Mouse (Mus musculus) embryo, embryonic 10 days (tissue): ENCODE results near the gene Tnip1.

ENCODE experiments used
- DNase-seq: peaks from one replicate; pipeline ENCODE4 v3.0.0-alpha.2; 2015; ENCODE audit warnings: low spot score

Tnip1 gene

DNA sequence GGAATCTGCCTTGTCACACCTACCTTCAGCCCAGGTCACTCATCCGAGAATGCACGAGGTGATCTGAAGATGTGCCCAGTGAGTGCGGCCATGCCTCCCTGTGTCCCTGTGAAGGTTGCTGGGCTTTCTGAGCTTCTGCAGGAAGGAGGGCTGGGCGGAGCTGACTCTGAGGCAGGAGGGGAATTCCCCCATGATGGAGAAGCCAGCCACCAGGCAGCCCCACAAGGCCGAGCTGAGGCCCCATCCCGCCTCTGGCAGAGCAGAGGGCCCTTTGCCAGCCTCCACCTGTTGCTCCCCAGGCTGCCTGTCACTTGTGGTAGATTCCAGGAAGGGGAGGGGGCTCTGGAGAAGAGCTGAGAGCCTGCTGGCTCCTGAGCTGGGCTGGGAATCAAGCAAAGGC, at the start of gene Tnip1:
TSS of gene Tnip1 (minus strand) at position 108 of the 400 bp plus-strand sequence.
- no peak for DNase-seq

DNA sequence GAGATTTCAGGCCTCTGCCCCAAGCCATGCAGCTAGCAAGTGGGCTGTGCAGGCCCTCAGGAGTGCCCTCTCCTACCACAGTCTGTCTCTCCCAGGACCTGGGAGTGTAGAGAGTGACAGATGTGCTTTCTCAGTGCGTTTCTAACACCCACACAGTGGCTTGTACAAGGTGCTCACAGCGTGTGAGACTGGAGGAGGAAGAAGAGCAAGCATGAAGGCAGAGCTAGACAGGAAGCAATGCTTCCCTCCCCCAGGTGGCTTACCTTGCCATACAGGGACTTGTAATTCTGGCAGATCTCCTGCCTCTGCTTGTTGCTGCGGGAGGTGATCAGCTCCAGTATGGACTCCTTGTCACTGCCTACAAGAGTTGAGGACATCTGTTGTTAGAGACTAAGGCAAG, 48.7 kb upstream of the Tnip1 start:
- no peak for DNase-seq

DNA sequence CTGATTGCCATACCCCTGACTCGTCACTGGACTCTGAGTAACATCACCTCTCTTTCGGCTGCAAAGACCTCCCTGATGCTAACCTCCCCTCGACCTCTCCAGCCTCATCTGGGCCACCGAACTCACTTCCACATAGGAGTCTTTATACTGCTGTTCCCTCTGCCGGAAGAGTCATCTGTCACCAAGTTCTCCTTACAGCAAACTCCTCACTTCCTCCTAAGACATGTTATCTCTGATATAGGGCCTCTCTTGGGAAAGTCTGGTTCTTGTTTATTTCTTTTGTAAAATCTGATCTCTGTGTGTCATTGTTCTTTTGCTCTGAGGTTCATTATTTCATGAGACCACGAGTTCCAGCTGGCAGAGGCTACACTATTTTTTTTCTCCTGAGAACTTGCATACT, 45.5 kb upstream of the Tnip1 start:
- no peak for DNase-seq

DNA sequence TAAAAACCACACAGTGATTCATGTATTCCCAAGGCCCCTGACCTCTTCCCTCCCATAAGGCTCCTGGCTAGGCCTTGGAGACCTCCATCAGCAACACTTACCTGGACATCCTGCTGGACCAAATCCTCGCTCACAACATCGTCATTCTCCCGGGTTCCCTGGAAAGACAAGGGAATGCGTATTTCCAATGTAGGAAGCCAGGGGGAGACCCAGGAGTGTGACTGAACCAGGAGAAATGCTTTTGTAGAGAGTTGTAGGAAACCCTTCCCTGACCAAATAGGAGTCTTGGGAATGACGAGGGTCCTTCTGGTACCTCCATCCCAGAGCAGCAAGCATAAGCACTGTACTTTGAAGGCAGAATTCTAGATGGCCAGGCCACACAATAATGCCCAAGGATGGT, 43.0 kb upstream of the Tnip1 start:
- no peak for DNase-seq

DNA sequence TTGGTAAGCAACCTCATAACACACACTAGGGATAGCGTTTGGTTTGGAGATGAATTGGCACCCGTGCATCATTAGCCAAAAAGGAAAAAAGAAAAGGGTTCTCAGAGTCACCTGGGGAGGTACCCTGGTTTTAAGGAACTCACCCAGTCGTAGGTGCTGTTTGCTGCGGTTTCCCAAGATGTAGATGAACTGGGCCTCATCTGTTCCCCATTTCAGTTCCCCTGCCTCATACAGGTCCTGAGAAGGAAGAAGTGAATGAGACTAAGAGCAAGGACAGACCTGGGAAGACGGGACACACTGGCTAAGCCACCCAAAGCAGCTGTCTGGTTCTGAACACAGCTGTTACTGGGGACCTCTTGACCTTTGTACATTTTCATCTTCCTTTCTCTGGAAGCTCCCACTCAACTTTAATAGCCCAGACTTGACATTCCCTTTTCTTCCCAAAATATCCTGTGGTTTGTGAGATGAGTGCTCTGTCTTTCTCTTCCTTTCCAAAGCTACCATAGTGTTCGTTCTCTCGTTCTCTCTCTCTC, 42.3 kb upstream of the Tnip1 start:
- no peak for DNase-seq

DNA sequence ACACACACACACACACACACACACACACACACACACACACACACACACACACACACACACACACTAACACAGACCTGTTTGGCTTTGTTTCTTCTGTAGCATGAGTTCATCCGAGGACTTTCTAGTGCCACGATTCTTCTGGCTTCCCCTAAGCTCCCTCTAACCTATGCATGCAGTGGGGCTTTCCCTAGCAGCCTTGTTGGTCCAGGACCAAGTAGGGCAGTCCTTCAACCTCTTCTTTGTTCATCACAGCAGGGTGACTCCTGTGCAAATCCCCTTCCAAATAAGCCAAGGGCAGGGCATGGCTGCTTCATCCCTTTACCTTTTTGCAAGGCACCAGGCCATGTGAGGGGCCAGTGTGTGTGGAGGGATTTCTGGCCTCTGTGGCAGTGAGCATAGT, 36.0 kb upstream of the Tnip1 start:
- no peak for DNase-seq

DNA sequence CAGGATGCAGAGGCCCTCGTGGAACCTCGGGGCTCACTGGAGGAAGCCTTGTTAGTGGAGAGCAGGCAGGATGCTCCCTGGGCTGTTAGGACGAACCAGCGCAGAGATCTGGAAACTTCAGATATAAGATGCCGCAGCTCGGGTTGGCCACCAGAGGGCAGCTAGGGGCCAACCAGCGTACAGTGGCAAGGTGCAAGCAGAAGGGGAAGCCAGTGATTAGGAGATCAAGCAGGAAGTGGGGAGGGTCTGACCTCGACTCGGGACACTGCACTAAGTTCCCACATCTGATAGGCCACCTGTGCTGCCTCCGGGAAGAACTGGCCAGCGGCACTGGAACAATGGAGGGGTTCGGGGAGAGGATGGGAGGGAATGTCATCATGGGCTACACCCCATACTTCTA, 35.6 kb upstream of the Tnip1 start:
- DNase-seq = peak; percentile 87

DNA sequence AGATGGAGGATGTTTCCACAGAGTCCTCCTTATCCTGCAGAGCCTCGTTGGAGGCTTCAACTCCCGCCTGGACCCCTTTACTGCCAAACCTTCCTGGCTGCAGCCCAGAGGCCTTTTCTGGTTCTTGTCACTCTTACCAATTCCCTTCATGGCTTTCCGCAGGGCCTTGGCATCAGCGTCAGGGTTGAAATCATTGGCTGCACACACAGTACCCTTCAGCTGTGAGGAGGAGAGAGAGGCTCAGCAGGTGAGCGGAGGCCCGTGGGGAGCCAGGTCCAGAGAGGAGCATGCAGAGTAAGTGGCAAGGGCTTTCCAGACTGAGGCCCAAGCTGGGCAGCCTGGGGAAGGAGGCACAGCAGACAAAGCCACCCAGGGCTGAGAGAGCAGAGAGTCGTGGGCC, 33.5 kb upstream of the Tnip1 start:
- no peak for DNase-seq

DNA sequence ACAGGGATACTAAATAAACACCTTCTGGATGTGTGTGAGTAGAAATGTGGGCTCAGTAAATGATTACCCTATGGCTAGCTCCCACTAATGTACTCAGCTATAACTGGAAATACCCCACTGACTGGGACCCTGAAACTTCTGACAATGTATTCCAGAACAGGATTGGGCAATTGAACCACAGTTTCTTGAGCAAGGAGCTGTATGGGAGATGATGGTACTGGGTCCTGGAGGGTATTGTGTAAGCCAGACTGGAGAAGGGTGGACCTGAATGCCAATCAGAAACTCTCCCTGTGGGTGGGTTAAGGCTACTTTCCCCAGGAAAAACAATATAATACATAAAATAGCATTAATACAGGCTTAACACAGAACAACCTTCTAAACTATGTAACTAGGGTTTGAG, 27.2 kb upstream of the Tnip1 start:
- no peak for DNase-seq

DNA sequence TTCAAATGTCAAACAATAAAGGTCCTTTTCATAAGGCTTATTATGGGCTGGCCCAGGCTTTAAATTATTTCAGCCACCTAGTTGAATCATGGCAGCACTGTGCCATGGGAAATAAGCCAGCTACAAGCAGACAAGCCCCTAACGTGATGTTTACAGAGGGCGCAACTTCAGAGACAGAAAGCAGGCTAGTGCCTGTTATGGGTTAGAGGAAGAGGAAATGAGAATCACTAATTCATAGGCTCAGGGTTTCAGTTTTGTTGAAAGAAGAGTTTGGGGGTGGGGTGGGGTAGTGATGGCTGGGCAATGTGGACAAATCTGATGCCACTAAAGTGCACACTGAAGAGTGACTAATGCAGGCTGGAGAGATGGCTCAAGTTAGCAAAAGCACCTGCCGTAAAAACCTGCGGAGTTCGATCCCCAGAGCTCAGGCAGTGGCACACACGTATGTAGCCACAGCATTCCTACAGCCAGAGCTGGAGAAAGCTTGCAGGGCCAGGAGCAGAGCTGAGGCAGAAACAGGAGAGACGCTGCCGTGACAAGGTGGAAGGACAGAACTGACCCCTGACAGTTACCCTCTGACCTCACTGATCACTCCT, 26.1 kb upstream of the Tnip1 start:
- no peak for DNase-seq

DNA sequence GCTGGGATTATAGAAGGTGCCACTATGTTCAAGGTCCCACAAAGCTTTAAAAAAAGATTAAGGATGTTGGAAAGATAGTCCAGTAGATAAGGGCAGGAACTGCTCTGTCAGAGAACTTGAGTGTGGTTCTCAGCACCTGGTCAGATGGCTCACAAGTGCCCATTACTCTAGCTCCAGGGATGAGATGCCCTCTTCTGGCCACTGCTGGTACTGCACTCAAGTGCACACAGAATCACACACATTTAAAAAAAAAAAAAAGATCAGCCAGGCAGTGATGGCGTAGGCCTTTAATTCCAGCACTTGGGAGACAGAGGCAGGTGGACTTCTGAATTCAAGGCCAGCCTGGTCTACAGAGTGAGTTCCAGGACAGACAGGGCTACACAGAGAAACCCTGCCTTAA, 25.3 kb upstream of the Tnip1 start:
- DNase-seq = peak; percentile 18

DNA sequence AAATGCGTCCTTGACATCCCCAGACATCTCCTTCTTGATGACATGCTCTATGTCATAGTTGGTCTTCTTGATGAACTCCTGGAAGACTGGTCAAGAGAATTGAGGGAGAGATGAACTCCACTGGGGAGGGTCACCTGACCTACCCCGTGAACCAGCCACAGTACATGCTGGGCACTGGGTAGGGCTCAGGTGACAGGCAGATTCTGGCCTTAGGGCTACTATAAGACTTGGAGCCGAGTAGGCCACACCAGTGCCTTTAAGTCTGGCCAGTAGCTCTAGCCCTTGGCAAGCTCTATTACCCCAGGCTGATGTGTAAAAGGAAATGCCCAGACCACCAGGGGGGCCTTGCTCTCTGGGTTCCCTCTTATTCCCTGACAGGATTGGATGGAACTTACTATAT, 22.4 kb upstream of the Tnip1 start:
- DNase-seq = no peak

DNA sequence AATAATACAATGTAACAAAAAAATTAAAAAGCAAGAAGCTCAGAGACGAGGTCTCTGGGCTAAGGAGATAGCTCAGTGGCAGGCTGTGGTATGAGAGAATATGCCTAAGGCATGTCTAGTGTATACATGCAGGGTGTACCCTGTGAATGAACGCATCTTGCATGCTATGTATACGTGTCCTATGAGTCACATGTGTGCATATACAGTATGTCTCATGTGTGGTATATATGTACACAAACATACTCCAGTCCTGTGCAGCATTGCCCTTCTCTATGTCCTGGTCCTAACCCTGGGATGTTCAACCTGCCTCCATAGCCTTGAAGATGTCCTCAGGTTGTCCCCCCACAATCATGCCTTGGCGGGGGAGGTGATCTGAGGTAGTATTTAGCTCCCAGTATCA, 21.9 kb upstream of the Tnip1 start:
- DNase-seq = no peak

DNA sequence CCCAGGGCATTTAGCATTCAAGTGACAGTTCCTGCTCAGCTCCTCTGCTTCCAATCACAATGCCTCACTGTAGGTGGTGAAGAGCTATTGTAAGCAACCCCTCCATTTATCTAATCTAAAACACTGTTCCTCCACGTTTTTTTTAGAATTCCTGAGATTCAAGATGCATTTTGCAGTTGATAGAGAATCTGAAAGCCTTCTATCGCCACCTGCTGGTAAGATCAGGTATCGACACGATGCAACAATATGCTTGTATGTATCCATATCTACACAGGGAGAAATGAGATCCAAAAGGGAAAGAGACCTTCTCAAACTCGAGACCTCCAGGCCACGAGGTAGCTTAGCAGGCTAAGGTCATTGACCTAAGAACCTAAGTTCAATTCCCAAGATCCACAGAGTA, 21.4 kb upstream of the Tnip1 start:
- DNase-seq = peak; percentile 90

DNA sequence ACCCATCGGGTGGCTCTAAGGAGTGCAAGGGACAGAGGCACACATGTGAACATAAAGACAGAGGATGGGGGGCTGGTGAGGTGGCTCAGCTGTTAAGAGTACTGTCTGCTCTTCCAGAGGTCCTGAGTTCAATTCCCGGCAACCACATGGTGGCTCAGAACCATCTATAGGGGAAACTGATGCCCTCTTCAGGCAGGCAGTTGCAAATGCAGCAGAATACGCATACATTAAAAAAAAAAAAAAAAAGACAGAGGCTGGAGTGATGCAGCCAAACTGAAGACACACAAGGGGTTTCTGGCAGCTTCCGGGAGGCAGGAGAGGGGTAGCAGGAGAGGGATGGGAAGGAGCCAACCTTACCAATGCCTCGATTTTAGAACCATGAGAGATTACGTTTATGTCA, 19.8 kb upstream of the Tnip1 start:
- no peak for DNase-seq

DNA sequence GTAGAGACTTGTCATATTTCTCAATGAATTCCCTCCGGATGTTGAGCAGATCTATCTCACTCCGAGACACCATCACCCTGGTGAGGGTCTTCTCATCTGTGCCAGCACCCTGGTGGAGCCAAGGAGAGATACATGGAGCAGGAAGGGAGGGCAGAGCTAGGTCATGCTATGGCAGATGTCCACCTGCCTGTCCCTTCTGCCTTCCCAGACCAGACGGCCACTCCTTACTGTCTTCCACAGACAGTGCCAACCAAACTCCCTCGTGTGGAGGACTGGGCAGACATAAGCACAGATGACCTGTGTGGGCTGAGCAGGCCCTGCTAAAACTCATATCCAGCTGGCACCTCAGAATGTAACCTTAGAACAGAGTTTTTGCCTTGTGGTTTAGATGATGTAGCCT, 18.9 kb upstream of the Tnip1 start:
- DNase-seq = no peak

DNA sequence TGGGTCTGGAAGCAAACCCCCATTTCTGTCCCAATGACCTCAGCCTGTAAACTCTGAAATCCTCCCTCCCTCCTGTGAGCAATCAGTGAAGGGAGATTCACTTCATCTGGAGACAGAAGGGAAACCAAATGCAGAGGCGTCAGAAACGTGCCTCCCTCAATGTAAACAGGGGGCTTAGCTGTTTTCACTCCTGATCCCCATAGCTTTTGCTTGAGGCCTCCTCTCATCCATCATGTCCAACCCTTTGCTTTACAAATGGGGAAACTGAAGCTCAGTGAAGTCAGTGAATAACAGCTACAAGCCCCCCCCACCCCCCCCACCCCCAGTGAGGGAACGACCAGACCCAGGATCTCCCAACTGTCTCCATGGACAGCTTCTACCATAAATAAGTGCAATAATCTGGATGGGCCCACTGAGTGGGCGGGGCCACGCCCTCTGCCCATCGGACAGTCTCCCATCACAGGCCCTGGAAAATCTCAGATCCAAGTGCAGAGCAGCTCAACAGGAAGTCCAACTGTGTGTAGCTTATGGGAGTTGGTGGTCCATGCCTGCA, 14.7 kb upstream of the Tnip1 start:
- DNase-seq = no peak

DNA sequence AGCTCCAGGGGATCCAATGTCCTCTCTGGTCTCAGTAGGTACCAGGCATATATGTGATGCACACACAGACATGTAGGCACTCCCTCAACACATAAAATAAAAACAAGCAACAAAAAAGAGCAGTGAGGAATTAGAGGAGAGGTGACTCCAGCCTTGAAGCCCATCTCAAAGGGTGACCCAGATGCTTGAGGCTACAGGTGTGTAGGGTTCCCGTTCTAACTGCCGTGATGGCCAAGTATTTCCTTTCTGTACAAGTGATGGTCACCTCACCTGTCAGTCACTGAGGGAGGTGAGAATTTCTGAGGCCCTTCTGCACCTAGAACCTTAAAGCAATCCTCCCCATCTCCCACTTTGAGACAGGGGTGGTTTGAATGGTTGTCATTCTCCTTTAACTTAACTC, 13.6 kb upstream of the Tnip1 start:
- DNase-seq = no peak

DNA sequence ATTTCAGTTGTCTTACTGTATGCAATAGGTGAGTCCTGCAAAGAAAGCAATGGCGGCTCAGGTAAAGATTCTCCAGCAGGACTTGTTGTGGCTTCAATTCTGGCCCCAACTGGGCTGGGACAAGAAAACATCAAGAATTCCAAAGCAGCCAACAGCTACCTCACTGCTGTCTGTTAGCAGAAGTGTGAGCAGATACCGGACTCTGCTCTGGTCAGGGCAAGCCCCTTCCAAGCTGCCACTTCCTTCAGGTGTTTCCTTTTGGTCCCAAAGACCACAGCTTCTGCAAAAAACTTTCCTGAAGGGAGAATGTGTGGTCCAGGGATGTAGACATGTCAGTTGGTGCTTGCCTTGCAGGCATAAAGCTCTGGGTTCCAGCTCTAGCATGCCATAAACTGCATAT, 13.0 kb upstream of the Tnip1 start:
- no peak for DNase-seq

DNA sequence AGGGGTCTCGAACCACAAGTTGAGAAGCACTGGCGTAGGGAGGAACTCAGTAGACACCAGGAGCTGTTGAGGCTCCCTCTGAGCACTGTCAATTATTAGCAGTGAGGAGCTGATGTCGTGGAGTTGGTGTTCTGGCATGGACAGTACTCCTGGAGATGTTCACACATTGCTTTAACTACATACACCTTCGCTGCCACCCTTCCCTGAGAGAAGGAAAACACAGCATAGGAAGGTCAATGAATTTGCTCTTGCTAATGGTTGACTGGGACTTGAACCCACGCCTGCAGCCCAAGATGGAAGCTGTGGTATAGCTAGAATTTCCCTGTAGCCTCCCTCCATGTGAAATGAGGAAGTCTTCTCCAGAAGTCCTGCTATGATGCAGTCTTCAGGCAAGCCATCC, 12.6 kb upstream of the Tnip1 start:
- DNase-seq = no peak

DNA sequence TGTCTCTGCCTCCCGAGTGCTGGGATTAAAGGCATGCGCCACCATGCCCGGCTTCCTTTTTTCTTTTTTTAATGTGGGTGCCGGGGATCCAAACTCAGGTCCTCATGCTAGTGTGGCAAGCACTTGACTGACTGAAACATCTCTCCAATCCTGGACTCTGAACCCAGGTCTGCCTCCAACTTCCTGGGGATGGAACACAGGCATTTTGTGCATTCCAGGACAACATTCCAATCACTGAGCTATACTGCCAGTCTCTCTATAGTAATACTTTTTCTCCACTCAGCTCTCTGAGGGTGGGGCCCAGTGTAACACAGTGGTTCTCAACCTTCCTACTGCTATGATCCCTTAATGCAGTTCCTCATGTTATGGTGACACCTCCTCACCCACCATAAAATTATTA, 11.9 kb upstream of the Tnip1 start:
- DNase-seq = no peak

DNA sequence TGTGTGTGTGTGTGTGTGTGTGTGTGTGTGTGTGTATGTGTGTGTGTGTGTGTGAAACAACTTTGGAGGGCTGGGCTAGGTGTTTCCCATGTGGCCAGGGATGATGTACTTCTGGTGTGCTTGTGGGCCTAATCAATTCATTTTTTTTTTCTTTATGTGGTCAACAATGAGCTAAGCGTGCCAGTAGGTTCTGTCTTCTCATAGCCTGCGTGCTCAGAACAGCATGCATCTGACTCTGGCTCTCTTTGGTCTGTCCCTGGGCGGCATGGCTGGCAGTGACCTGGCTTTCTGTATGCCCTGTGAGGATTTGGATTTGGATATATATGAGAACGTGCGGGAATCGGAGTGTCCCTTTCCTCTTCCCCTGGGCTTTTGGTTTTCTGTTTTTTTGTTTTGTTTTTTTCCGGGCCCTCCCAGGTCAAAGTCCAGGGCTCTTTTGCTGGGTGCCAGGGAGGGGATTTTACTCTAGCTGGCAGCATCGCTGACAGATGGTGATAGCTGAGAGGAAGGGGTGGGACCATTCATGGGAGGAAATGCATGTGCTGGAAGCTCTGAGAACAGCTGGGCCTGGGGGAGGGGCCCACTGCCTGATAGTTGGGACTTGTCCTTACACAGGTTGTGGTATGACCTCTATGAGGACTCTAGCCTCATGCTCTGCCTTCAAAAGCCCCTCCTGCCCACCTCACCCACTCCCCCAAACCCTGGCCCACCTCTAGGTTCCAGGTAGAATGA, 10.9 kb upstream of the Tnip1 start:
- peak; percentile 60 for DNase-seq

DNA sequence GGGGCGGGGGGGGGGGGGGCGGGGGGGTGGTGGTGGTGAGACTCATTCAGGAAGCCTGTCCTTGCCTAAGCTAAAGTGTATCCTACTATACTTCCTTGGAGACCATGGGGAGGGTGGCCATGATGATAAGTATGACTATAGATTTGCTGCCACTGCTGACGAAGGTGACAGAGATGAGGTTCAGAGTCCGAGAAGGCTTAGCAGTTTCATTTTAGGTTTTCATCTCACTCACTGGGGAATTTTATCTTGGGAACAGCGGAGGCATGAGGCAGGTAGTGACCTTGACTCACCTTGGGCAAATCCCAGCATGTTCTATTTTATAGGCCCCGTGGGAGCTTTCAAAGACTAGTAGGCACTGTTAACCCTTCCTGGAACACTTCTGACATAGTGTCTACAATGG, 10.1 kb upstream of the Tnip1 start:
- DNase-seq = no peak
